In the genomic region with DNA sequence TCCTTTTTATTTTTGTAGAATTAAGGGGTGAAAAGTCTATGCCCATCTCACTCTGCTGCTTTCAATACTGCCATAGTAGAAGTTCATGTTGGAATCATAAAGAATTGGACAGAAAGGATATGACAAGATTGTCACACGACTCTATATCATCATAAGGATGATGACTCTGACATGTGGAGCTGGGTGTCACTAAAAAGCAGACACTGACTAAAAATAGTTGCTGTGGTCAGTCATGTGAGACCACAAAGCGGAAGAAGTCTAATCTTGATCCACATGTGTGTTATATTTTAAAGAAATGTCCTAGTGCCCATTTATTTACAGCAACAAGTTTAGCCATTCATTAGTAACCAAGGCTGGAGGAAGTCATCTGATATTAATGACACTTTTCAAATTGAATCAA, we compare ENCODE assay signal across 18 mouse cellular contexts. TPM values are rescaled to one million over a fixed set of nuclear protein-coding genes. Genes with fewer than 3 reads are reported as not detected.
DNase-seq lines count a peak whose midpoint lies in the region; ATAC-seq and TF ChIP-seq lines count a peak whose summit lies in the region.
"Had no signal": no experiment of that assay in that cellular context is flagged by ENCODE, and none has a peak within 500 bp of the region (broad histone marks: within the 10 kb centered on the region; RNA-seq: fewer than 3 reads in every experiment).

No protein-coding gene starts in this region.

- no peak for TF ChIP-seq EP300 in liver, postnatal 0 days (IDR thresholded peaks at IDR 0.05; ENCODE audit: low read depth)

- no peaks in the 10 kb centered on the region for H3K4me1 ChIP-seq in liver, postnatal 0 days (ENCODE audit: insufficient read depth)
- H3K4me1 ChIP-seq: forebrain, embryonic 10.5 days; heart, embryonic 13.5 days; midbrain, embryonic 15.5 days had no signal

- H3K4me2 ChIP-seq in liver, postnatal 0 days (ENCODE audit: low read depth, low read length), result no peak overlapping the region
- H3K4me2 ChIP-seq: heart, embryonic 13.5 days; midbrain, embryonic 15.5 days had no signal

- H3K9me3 ChIP-seq in liver, postnatal 0 days (ENCODE audit: low read length), result no peaks in the 10 kb centered on the region
- H3K9me3 ChIP-seq: forebrain, embryonic 10.5 days; heart, embryonic 13.5 days; midbrain, embryonic 15.5 days had no signal

- no peaks in the 10 kb centered on the region for H3K36me3 ChIP-seq in liver, postnatal 0 days (replicated peaks; ENCODE audit: insufficient read depth, low read length)
- H3K36me3 ChIP-seq in splenic B cell, adult 2 months (ENCODE audit: control insufficient read depth, insufficient read depth, low read length, poor library complexity, severe bottlenecking), result no peaks in the 10 kb centered on the region
- H3K36me3 ChIP-seq: forebrain, embryonic 10.5 days; heart, embryonic 13.5 days; midbrain, embryonic 15.5 days had no signal

- no peak for TF ChIP-seq CTCF in liver, postnatal 0 days (IDR thresholded peaks at IDR 0.05; ENCODE audit: low read depth)

- no peak overlapping the region for H3K27ac ChIP-seq in liver, postnatal 0 days (ENCODE audit: low read depth)
- H3K27ac ChIP-seq: forebrain, embryonic 10.5 days; heart, embryonic 13.5 days; hindbrain, postnatal 0 days; midbrain, embryonic 15.5 days had no signal

- H3K9ac ChIP-seq in liver, postnatal 0 days (replicated peaks), result no peak overlapping the region
- H3K9ac ChIP-seq: heart, embryonic 13.5 days; midbrain, embryonic 15.5 days had no signal

- WGBS in liver, postnatal 0 days (ENCODE audit: insufficient replicate concordance), result 23% methylated on average over 2 of the region's 2 CpGs

- H3K27me3 ChIP-seq in liver, postnatal 0 days (ENCODE audit: insufficient read depth, low read length), result no peaks in the 10 kb centered on the region
- H3K27me3 ChIP-seq in splenic B cell, adult 2 months (ENCODE audit: control insufficient read depth, insufficient read depth, low read length, poor library complexity, severe bottlenecking), result no peaks in the 10 kb centered on the region
- H3K27me3 ChIP-seq: heart, embryonic 13.5 days; midbrain, embryonic 15.5 days had no signal

- H3K4me3 ChIP-seq in liver, postnatal 0 days (ENCODE audit: low read depth, low read length), result no peak overlapping the region
- H3K4me3 ChIP-seq: forebrain, embryonic 10.5 days; heart, embryonic 13.5 days; midbrain, embryonic 15.5 days had no signal

- DNase-seq in lung, postnatal 25 days (ENCODE audit: low spot score), result peak; percentile 48
- DNase-seq in lung, postnatal 4 days, result no peak
- peak; percentile 51 for DNase-seq in MEL-GATA-1-ER (ENCODE audit: extremely low read depth, low read depth)
- no peak for DNase-seq in liver, postnatal 0 days
- peak; percentile 92 for DNase-seq in splenic B cell, adult 2 months (ENCODE audit: low read depth, low spot score)
- no peak for DNase-seq in right cerebral cortex, adult 18-20 months
- DNase-seq in yolk sac, embryonic 10.5 days (ENCODE audit: low spot score), result no peak
- DNase-seq: cerebellum, postnatal 14 days; left cerebral cortex, postnatal 4 days; thymus, postnatal 36 days had no signal

- peak; percentile 25; the same call in 1 of the 2 replicates for ATAC-seq in liver, postnatal 0 days
- ATAC-seq: activated CD4-positive, CD25-positive, alpha-beta regulatory T cell, adult 4 months; hindbrain, postnatal 0 days; midbrain, embryonic 15.5 days had no signal

RNA-seq across cellular contexts. Expression of gene Rgs13, which starts 23.3 kb away (rescaled TPM):
- polyA plus RNA-seq in liver, postnatal 0 days (2015; fragmentation: Nextera tagmentation; extraction: Ambion mirVana), result not detected in 2 replicates
- polyA plus RNA-seq: heart, embryonic 13.5 days; kidney, embryonic 16.5 days had no signal

RNA-seq across cellular contexts. Expression of gene Rgs1, which starts 48.5 kb away (rescaled TPM):
- polyA plus RNA-seq in liver, postnatal 0 days (2015; fragmentation: Nextera tagmentation; extraction: Ambion mirVana), result 1.8 and 2.8 TPM in 2 replicates
- polyA plus RNA-seq: embryonic facial prominence, embryonic 11.5 days; forebrain, embryonic 10.5 days; heart, embryonic 13.5 days; hindbrain, postnatal 0 days; kidney, embryonic 16.5 days; midbrain, embryonic 15.5 days; neural tube, embryonic 14.5 days had no signal

Comparison
In these comparisons a context has a peak if more than half of its experiments do, and no peak if none do; other contexts are left out.
1. DNase-seq: peak in lung, postnatal 25 days (single experiment), MEL-GATA-1-ER (single experiment) and splenic B cell, adult 2 months (single experiment); none in lung, postnatal 4 days (0 of 2), liver, postnatal 0 days (single experiment), right cerebral cortex, adult 18-20 months (single experiment) and yolk sac, embryonic 10.5 days (single experiment).